ENCODE assay signal across 8 mouse cellular contexts in the genomic region with DNA sequence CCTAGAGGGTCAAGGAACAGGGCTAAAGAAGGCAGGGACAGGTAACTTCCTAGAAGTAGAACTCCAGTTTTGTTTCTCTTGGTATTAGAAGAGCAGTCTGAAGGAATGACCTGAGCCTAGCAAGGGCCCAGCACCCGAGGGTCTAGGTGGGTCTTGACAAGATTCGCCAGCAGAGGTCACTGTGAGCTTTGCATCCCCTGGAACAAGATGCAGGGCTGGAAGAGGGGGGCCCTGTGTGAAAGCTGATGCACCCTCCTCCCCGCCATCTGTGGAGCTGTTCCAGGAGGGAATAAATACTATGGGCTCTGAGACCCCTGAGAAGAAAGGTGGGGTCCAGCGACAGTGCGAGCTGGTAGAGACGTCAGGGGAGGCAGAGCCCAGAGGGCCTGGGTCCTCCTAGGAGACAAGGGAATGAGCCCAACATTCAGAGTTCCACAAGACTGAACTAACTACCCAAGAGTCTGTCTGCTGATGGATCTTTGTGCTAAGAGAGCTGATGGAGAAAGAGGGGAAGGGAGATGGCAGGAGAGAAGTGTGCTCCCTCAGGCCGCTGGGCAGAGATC. TPM values are rescaled to one million over a fixed set of nuclear protein-coding genes. Genes with fewer than 3 reads are reported as not detected.
A peak's percentile ranks its signal among the peaks of the same experiment; 100 is the strongest.
DNase-seq lines count a peak whose midpoint lies in the region; ATAC-seq and TF ChIP-seq lines count a peak whose summit lies in the region.

No protein-coding gene starts in this region.

- no peak overlapping the region for H3K4me3 ChIP-seq in C2C12 (ENCODE audit: insufficient read depth, poor library complexity, severe bottlenecking)
- H3K4me3 ChIP-seq in forebrain, embryonic 15.5 days = no peak overlapping the region

- TF ChIP-seq CTCF in C2C12 (IDR thresholded peaks at IDR 0.05; ENCODE audit: control insufficient read depth, insufficient read depth, insufficient read length) = peak; percentile 53

- no peak overlapping the region for H3K9ac ChIP-seq in forebrain, embryonic 15.5 days (replicated peaks)

- peak overlapping the region; percentile 92 for H3K4me2 ChIP-seq in forebrain, embryonic 15.5 days (replicated peaks)

- H3K36me3 ChIP-seq in C2C12 (ENCODE audit: control insufficient read depth, insufficient read depth) = no peaks in the 10 kb centered on the region
- H3K36me3 ChIP-seq in forebrain, embryonic 15.5 days = no peaks in the 10 kb centered on the region

- H3K9me3 ChIP-seq in forebrain, embryonic 15.5 days = no peaks in the 10 kb centered on the region

- no peak overlapping the region for H3K27ac ChIP-seq in forebrain, embryonic 15.5 days (replicated peaks)

- peak; percentile 47 for ATAC-seq in forebrain, embryonic 15.5 days (replicated peaks)
- ATAC-seq in monocyte, adult 5-6 weeks (replicated peaks; ENCODE audit: insufficient number of reproducible peaks, low FRiP score, low TSS enrichment, poor library complexity, severe bottlenecking) = no peak

- peaks cover 3% of the 10 kb centered on the region for H3K27me3 ChIP-seq in C2C12 (ENCODE audit: control insufficient read depth, insufficient read depth, insufficient read length)
- no peaks in the 10 kb centered on the region for H3K27me3 ChIP-seq in forebrain, embryonic 15.5 days

- 11% methylated on average over 7 of the region's 7 CpGs for WGBS in forebrain, embryonic 15.5 days

- H3K4me1 ChIP-seq in forebrain, embryonic 15.5 days = peaks cover 20% of the 10 kb centered on the region

- no peak overlapping the region for H3ac ChIP-seq in C2C12 (ENCODE audit: control insufficient read depth, insufficient read length, low read depth)

- H3K79me2 ChIP-seq in C2C12 (ENCODE audit: control insufficient read depth, insufficient read depth) = no peaks in the 10 kb centered on the region

- peak; percentile 49 for DNase-seq in 3T3-L1 (ENCODE audit: low read depth, low spot score)
- peak; percentile 82 to 85 for DNase-seq in cerebellum, adult 18-20 months
- peak; percentile 5 for DNase-seq in hindlimb bud, embryonic 11.5 days (ENCODE audit: extremely low spot score, low read depth, low spot score)
- peak; percentile 89 for DNase-seq in lung, postnatal 10 days
- DNase-seq in retina, postnatal 1 day = peak; percentile 87

- no peaks in the 10 kb centered on the region for H3K79me3 ChIP-seq in C2C12 (ENCODE audit: low read depth)

TF ChIP-seq in C2C12, 6 proteins besides CTCF, POLR2A, EP300 and RAD21:
- TF ChIP-seq USF1 (IDR thresholded peaks at IDR 0.05; ENCODE audit: low read depth) (no peak), MYOD1 (IDR thresholded peaks at IDR 0.05; ENCODE audit: control insufficient read depth, insufficient read length, low read depth) (no peak), MAX (IDR thresholded peaks at IDR 0.05) (no peak), MYOG (IDR thresholded peaks at IDR 0.05; ENCODE audit: control insufficient read depth, extremely low read depth, insufficient read length) (no peak), FOSL1 (IDR thresholded peaks at IDR 0.05; ENCODE audit: insufficient read depth, low read length, poor library complexity, severe bottlenecking) (no peak), CEBPB (IDR thresholded peaks at IDR 0.05; ENCODE audit: low read depth) (no peak)

RNA-seq across cellular contexts. Expression of a gene that starts 53.8 kb away (rescaled TPM):
- 0.09 TPM for polyA plus RNA-seq in C2C12 (2012; fragmentation: generic; extraction: Trizol)
- polyA plus RNA-seq in forebrain, embryonic 15.5 days (2015; fragmentation: Nextera tagmentation; extraction: Ambion mirVana) = 3.7 and 4.1 TPM in 2 replicates
- total RNA-seq in monocyte, adult 5-6 weeks (2017) = 1.0 to 4.4 TPM (median 1.7 TPM) in 3 replicates

Comparison
In these comparisons a context has a peak if more than half of its experiments do, and no peak if none do; other contexts are left out.
1. DNase-seq: peak in every context shown above with its lines; median percentile 89 in lung, postnatal 10 days; 87 in retina, postnatal 1 day; 84 in cerebellum, adult 18-20 months; 49 in 3T3-L1; 5 in hindlimb bud, embryonic 11.5 days.